Mouse (Mus musculus): ENCODE measurements around the gene Med13.

The Med13 gene

DNA sequence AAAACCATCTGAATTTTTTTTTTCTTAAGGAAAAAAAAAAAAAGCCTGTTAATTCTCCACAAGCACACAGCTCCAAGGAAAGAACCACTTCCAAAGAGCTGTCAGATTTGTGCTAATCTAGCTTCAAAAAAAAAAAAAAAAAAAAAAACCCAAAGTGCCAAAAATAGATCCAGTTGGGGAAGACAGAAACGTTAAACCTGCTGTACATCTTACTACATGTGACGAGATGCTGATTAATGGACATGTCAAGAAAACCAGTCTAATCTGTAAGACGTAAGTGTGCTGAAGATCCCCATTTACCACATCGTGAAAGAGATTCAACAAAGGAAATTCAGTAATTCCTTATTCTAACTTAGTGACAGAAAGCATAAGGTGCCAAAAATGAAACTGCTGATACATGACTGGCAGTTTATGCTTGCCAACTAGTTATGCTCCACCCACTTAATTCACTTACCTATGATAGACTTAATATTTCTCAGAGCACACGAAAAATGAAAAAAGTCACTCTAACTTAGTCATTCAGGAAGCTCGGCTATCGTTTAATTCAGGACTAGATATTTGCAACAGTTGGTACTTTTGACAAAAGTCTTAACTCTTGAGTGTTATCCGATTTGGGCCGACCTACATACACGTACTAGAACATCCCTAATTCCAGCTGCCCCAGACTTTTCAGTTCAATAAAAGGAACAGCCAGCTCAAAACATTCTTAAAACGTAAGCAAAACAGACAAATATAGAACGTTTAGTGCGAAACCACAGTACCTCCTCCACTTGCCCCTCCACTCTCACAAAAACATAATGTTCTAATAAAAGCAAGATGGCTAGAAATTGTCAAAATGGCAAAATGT, 1.2 kb downstream of the Med13 start:
- TF ChIP-seq GATA4 (IDR thresholded peaks at IDR 0.05; ENCODE audit: insufficient replicate concordance, low read length), result no peak

DNA sequence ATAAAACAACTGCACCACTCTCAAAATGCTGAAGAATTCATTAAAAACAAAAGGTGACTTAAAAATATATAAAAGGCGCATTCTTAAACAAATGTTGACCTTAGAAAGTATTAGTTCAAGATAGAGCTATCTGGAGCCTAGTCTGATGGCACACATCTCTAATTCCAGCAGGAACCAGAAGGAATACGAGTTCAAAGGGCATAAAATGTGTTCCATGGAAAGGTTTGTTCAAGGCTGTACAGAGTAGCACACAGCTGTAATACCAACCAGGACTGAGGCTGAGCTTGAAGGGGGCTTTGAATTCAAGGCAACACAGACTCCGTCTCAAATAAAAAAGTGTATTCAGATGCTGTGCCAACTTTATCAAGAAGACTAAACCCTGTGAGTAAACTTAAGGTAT, 3.8 kb downstream of the Med13 start:
- no peak for TF ChIP-seq GATA4 (IDR thresholded peaks at IDR 0.05; ENCODE audit: insufficient replicate concordance, low read length)

DNA sequence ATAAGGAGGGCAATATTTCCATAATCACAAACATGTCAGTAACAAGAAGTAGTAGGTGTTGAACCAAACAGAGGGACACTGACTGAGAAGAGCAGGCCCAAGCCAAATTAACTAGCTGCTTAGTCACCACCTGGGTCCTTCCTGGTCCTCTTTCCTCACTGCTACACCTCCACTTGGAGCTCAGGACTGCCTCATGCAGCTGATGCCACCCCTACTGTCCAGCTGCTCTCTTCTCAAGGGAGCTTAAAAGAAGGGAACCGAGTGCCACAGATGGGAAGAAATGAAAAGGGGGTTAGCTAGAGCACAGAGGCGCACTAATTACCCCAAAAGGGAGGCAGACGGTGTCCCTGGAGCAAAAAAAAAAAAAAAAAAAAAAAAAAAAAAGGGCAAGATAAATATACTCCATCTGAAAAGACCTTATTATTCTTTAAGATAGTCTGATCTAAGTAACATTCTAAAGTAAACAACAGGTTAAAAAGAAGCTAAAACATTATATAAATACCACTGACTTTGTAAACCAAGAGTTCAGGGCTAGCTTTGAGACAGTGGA, 5.6 kb downstream of the Med13 start:
- TF ChIP-seq GATA4 (IDR thresholded peaks at IDR 0.05; ENCODE audit: insufficient replicate concordance, low read length), result no peak

DNA sequence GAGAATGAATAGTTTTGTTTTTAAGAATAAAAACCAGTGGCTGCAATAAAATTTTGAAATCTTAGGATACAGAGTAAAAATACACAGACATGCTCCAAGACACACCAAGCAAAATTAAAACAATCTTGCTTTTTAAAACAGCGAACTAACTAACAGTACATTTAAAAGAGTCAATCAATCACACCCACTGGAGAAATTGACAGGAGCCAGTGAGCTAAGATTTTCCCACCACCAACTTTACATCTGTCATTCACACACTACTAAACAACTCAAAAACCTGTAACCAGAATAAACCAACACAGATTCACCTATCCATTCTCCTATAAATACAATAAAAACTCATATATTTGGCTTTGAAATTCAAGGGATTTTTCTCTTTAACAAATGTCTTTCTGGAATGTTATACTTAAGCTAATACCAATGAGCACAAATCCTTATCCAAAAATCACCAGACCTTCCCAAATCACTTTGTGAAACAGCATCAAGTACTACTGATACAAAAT, 6.7 kb downstream of the Med13 start:
- no peak for TF ChIP-seq GATA4 (IDR thresholded peaks at IDR 0.05; ENCODE audit: insufficient replicate concordance, low read length)

DNA sequence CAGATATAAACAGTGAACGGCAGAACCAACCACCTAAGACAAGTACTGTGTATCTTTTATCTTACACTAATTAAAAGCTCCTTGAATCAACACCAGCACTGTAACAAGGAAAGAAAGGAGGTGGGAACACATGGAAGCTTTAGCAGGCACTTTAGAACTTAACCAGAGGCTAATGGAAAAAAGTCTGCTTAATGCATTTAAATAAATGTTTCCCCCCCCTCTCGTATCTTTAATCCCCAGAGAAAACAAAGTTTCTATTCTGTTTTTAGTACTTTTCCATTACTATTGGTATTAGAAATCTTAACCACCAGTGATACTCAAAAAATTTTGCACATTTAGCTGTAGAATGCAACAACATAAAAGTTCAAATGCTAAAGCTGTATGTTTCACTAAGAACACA, 8.1 kb downstream of the Med13 start:
- TF ChIP-seq GATA4 (IDR thresholded peaks at IDR 0.05; ENCODE audit: insufficient replicate concordance, low read length), result no peak

DNA sequence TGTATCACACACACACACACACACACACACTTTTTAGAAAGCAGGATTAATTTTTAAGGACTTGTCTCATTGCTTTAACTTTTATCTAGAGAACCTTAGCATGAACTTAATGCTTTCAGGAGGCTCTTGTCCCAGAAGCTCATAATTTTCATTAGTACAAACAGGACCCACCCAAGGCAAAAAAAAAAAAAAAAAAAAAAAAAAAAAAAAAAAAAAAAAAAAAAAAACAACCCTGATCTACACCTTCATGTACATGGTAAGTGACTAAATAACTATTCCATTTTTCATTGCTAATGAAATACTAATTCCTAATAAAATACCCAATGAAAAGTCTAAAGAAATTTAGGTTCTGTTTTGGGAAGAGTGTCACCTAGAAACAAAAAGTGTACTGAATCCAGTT, 8.5 kb downstream of the Med13 start:
- TF ChIP-seq GATA4 (IDR thresholded peaks at IDR 0.05; ENCODE audit: insufficient replicate concordance, low read length), result no peak

DNA sequence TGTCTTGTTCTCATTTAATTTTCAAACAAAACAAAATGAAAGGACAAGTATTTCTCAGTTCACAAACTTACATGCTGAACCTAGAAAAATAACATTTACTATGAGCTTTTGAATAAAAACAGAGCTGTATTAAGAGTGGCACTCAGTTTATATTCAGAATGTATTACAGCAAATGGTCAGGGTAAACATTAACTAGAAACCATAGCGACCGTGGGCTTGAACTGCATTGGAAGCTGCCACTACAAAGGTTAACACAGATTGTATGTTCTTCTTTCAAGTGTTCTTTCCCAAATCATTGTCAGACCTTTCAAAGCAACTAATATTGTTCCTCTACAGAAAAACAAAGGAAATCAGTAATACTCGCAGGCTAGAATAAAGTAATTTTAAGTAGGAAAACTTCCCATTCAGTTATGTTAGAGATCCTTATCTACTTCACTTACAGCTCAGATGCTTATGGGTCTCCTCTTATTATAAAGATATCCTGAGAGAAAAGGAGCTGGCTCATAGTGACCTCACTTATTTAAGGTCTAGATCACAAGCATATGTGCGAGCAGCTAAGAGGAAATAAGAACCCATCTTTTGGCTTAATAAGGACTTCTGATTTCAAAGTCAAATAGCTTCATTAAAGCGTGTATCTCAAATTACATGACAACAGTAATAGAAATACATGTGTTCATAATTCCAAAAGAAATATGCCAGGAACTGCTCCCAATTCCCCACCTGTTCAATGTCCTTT, 9.8 kb downstream of the Med13 start:
- TF ChIP-seq GATA4 (IDR thresholded peaks at IDR 0.05; ENCODE audit: insufficient replicate concordance, low read length), result peak; percentile 61; the same call in 1 of the 2 replicates

DNA sequence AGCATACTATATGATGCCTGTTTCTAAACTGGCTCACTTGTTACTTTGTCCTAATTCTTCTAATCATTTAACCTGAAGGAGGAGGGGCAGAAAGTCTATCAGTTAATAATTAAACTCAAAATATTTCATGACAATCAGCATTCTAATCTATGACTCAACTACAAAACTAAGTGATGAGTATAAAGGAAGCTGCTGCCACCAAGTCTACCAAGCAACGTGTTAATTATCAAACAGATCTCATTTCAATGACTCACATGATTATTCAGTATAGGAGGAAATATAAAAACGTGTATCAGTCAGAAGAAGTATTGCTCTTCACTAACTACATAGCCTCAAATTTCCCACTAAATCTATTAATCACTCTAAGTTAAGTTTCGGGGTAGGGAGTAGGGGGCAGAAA, 10.9 kb downstream of the Med13 start:
- TF ChIP-seq GATA4 (IDR thresholded peaks at IDR 0.05; ENCODE audit: insufficient replicate concordance, low read length), result peak; percentile 76

DNA sequence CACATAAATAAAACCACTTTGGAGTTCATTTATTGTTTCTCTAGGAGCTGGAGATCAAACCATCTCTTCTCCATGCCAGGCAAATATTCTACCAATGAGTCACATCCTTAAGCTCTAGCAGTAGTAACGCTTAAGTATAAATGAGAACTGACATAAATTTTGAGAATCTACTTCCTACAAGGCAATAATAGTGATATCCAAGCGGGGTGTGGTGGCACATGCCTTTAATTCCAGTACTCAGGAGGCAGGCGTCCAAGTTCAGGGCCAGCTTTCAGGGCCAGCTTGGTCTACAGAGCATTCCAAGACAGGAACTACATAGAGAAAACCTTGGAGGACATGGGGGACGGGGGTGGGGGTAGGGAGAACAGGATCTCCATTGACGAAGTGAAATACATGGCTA, 33.2 kb downstream of the Med13 start:
- TF ChIP-seq GATA4 (IDR thresholded peaks at IDR 0.05; ENCODE audit: insufficient replicate concordance, low read length), result no peak

DNA sequence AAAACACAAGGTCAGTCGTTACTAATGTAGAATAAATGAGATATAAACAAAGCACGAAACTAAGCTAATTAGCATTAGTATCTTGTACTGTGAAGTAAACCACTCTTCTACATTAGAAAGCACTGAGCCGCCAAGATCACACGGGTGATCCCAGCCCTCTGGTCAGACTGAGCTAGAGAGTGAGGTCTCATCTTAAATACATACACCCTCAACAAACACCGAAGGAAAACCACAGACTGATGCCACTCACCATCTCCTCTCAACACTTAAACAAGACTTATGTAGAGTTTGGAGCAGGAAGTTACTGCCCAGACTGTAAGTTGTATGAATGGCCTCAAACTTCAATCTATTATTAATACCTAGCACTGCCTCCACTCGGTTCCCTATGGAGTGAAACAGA, 47.1 kb downstream of the Med13 start:
- TF ChIP-seq GATA4 (IDR thresholded peaks at IDR 0.05; ENCODE audit: insufficient replicate concordance, low read length), result no peak

DNA sequence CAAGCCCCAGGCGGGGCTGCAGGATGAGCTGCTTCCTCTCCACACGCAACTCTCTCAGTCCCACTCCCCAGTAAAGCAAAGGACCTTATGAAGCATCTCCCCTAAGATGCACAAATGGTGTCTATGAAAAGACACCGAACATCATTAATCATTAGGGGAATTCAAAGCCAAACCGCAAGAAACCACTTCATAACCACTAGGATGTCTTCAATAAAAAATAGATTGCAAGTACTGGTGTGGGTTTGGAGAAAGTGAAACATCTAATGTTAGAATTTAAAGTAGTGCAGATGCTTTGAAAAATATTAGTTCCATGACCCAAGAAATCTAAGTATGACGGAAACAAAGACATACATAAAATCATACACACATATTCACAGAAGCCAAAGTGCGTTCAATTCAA, 65.7 kb downstream of the Med13 start:
- TF ChIP-seq GATA4 (IDR thresholded peaks at IDR 0.05; ENCODE audit: insufficient replicate concordance, low read length), result no peak

DNA sequence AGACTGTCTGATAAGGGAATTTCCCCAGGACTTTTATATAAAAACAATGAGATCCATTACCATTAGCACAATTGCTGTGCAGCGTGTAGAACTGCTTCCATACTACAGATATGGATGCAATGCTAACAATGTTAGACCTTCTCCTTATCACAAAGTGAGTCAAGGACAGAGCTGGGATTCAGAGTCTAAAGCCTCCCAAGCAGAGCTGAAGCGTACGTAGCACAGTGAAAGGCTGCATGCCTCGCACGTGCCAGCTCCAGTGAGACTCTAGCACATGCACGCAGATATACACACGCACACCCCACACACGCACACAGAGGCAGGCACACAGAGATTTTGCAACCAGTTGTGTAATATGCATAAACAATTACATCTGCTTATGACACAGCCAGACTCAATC, 71.7 kb downstream of the Med13 start:
- peak; percentile 76; the same call in 1 of the 2 replicates for TF ChIP-seq GATA4 (IDR thresholded peaks at IDR 0.05; ENCODE audit: insufficient replicate concordance, low read length)

DNA sequence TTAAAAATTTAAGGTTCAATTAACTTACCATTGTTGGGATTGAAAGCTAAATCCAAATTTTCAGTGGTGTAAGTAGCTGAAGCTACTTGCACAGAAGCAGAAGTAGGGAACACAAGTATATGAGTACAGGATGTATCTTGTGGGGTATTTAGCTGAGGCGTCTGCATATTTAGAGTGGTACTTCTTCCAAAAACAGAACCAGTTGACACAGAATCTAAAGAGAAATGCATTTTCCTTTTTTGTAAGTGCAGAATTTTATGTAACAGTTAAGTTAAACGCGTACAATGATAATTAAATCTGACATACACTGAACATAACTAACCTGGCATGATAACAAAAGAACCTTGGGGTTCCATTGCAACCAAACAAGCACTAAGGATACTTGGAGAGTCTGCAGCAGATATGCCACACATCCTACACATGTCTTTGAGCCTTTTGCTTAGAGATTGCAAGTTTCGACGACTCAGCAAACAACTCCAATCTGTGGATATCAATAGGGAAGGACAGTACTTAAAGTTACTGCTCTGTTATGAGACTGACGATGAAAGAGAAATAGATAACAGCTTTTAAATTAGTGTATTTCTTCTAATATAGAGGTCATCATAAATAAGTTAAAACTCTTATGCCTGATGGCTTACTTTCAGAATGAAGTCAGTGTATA, 78.8 kb downstream of the Med13 start:
- TF ChIP-seq GATA4 (IDR thresholded peaks at IDR 0.05; ENCODE audit: insufficient replicate concordance, low read length), result no peak

DNA sequence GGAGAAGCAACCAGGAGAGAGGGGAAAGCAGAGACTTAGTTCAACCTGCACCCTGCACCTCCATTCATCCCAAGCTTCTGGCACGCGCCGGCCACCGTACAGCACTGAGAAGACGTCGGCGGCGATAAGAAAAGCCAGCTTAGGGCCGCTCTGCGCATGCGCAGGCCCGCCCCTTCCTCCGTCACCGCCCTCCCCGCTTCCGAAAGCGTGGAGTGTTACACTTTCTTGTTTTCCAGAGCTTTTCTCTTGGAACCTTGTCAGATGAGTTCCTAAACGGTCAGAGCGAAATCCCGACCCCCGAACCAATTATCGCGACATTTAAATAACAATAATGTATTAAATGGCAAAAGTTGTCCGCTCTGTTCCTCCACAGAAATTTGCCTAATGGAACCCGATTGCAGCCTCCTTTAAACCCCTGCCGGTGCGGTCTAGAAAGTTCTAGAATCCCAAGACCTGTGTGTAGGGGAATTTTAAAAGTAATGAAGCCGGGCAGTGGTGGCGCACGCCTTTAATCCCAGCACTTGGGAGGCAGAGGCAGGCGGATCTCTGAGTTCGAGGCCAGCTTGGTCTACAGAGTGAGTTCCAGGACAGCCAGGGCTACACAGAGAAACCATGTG, 99.8 kb downstream of the Med13 start, which contains the start of gene Ints2:
TSS of gene Ints2 (minus strand) at position 116 of the 617 bp plus-strand sequence.
- peak; percentile 100 for TF ChIP-seq GATA4 (IDR thresholded peaks at IDR 0.05; ENCODE audit: insufficient replicate concordance, low read length)

DNA sequence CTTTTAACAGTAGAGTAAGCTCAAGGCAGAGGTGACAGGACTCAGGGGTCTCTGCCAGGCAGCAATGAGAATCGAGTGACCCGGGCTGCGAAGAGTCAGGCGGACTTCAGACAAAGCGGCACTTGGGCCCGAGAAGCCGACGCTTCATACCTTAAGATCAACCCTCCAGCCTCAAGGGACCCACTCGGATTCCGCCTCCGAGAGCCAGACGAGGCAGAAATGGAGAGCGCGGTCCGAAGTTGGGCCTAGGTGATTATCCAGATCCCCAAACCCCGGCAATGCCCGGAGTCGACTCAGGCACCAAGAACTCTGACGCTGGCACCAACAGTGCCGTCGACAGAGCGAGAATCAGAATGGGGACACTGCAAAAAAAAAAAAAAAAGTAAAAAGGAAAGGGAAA, 100.3 kb downstream of the Med13 start:
- TF ChIP-seq GATA4 (IDR thresholded peaks at IDR 0.05; ENCODE audit: insufficient replicate concordance, low read length), result no peak

All from liver, adult (tissue).